In genomic region chr19:14596941-14597916, GRCm38 (mm10) we compare ENCODE assay signal across 8 mouse cellular contexts. TPM values are rescaled to one million over a fixed set of nuclear protein-coding genes. Genes with fewer than 3 reads are reported as not detected.
DNase-seq lines count a peak whose midpoint lies in the region; ATAC-seq lines count a peak whose summit lies in the region.

No protein-coding gene starts in this region.

- H3K9me3 ChIP-seq in erythroblast, embryonic 14.5 days (ENCODE audit: control insufficient read depth, low read length) = no peaks in the 10 kb centered on the region
- H3K9me3 ChIP-seq in limb, embryonic 11.5 days (ENCODE audit: control insufficient read depth, low read length) = no peaks in the 10 kb centered on the region
- no peaks in the 10 kb centered on the region for H3K9me3 ChIP-seq in midbrain, embryonic 14.5 days (ENCODE audit: control insufficient read depth, low read length)

- peak overlapping the region; percentile 93 for H3K27ac ChIP-seq in limb, embryonic 11.5 days (replicated peaks; ENCODE audit: low read depth, low read length)
- H3K27ac ChIP-seq in midbrain, embryonic 14.5 days (replicated peaks; ENCODE audit: low read depth, low read length) = peak overlapping the region; percentile 95

- peak overlapping the region; percentile 93 for H3K4me3 ChIP-seq in erythroblast, embryonic 14.5 days (replicated peaks)
- peak overlapping the region; percentile 58 for H3K4me3 ChIP-seq in limb, embryonic 11.5 days (ENCODE audit: low read depth, low read length)
- H3K4me3 ChIP-seq in midbrain, embryonic 14.5 days (replicated peaks; ENCODE audit: low read depth, low read length) = peak overlapping the region; percentile 79

- no peak for ATAC-seq in erythroblast, adult 5-6 weeks (replicated peaks; ENCODE audit: low FRiP score, poor library complexity, severe bottlenecking)
- peak; percentile 4 for ATAC-seq in inflammation-experienced regulatory T-cells, adult 6 months
- ATAC-seq in limb, embryonic 11.5 days (ENCODE audit: insufficient number of reproducible peaks, low FRiP score, low TSS enrichment, low read depth) = no peak
- no peak for ATAC-seq in midbrain, embryonic 14.5 days (ENCODE audit: low FRiP score, low TSS enrichment)

- peaks cover 10% of the 10 kb centered on the region for H3K27me3 ChIP-seq in erythroblast, embryonic 14.5 days (ENCODE audit: control insufficient read depth)
- no peaks in the 10 kb centered on the region for H3K27me3 ChIP-seq in limb, embryonic 11.5 days (ENCODE audit: control insufficient read depth, insufficient read depth, low read length)
- peaks cover 9% of the 10 kb centered on the region for H3K27me3 ChIP-seq in midbrain, embryonic 14.5 days (ENCODE audit: control insufficient read depth, insufficient read depth, low read length)

- H3K4me2 ChIP-seq in limb, embryonic 11.5 days (ENCODE audit: low read depth, severe bottlenecking) = peak overlapping the region; percentile 61
- peak overlapping the region; percentile 55 for H3K4me2 ChIP-seq in midbrain, embryonic 14.5 days (ENCODE audit: low read length)

- peaks cover 25% of the 10 kb centered on the region for H3K4me1 ChIP-seq in erythroblast, embryonic 14.5 days (ENCODE audit: control insufficient read depth)
- H3K4me1 ChIP-seq in limb, embryonic 11.5 days (ENCODE audit: control insufficient read depth, insufficient read depth, low read length) = peaks cover 18% of the 10 kb centered on the region
- peaks cover 31% of the 10 kb centered on the region for H3K4me1 ChIP-seq in midbrain, embryonic 14.5 days (ENCODE audit: control insufficient read depth, insufficient read depth, low read length)

- H3K36me3 ChIP-seq in erythroblast, embryonic 14.5 days (ENCODE audit: control insufficient read depth) = peaks cover 28% of the 10 kb centered on the region
- no peaks in the 10 kb centered on the region for H3K36me3 ChIP-seq in limb, embryonic 11.5 days (ENCODE audit: control insufficient read depth, insufficient read depth, low read length)
- no peaks in the 10 kb centered on the region for H3K36me3 ChIP-seq in midbrain, embryonic 14.5 days (ENCODE audit: control insufficient read depth, insufficient read depth, low read length)

- under 1% methylated on average over 100 of the region's 120 CpGs for WGBS in limb, embryonic 11.5 days
- under 1% methylated on average over 117 of the region's 120 CpGs for WGBS in midbrain, embryonic 14.5 days

- peak; percentile 74 to 75 for DNase-seq in cerebellum, postnatal 25 days
- peak; percentile 58 for DNase-seq in gastrocnemius, postnatal 10 days
- peak; percentile 71 for DNase-seq in limb, embryonic 11.5 days (ENCODE audit: low spot score)
- peak; percentile 78 for DNase-seq in midbrain, embryonic 14.5 days
- peak; percentile 64 to 75 for DNase-seq in spleen, postnatal 10 days (ENCODE audit: low spot score in 2 of 2)

- peak overlapping the region; percentile 82 for H3K9ac ChIP-seq in limb, embryonic 11.5 days (ENCODE audit: low read length)
- peak overlapping the region; percentile 93 for H3K9ac ChIP-seq in midbrain, embryonic 14.5 days (replicated peaks; ENCODE audit: low read length)

RNA-seq across cellular contexts. Expression of gene Tle4, which starts 0.6 kb away (rescaled TPM):
- 0.32 and 0.41 TPM in 2 replicates for polyA plus RNA-seq in erythroblast, embryonic 14.5 days (2012)
- 9.0 and 17.3 TPM in 2 replicates for total RNA-seq in erythroblast, adult 5-6 weeks (2015; ENCODE audit: low replicate concordance)
- total RNA-seq in erythroblast, adult 5-6 weeks (2017; ENCODE audit: low replicate concordance) = 5.3 and 6.4 TPM in 2 replicates
- 10 to 100 TPM; 20.3 to 21.1 TPM for total RNA-seq in gastrocnemius, postnatal 10 days (2021)
- 10 to 100 TPM; 11.3 to 16.2 (median 15.2) TPM for polyA plus RNA-seq in inflammation-experienced regulatory T-cells, adult 6 months (2017; shearing (Covaris generic))
- polyA plus RNA-seq in limb, embryonic 11.5 days (2014; fragmentation: Nextera tagmentation; extraction: Ambion mirVana) = 29.0 and 33.5 TPM in 2 replicates
- polyA plus RNA-seq in midbrain, embryonic 14.5 days (2014; fragmentation: Nextera tagmentation; extraction: Ambion mirVana) = 34.5 and 39.6 TPM in 2 replicates
